Mouse (Mus musculus) embryonic fibroblast, embryonic 13.5 days (primary cell): ENCODE data around the gene Rere. TPM values are rescaled to one million over a fixed set of nuclear protein-coding genes. Genes with fewer than 3 reads are reported as not detected.

ENCODE experiments used
- H3K27ac ChIP-seq: 2 replicates; pipeline ENCODE4 v1.5.1; 2012; ENCODE audit warnings: low read length, control low read depth, inconsistent platforms; ENCODE audit not compliant: insufficient read depth
- H3K4me1 ChIP-seq: 2 replicates; pipeline ENCODE4 v1.6.1; 2011; ENCODE audit warnings: low read length; ENCODE audit not compliant: control insufficient read depth, insufficient read depth
- H3K4me3 ChIP-seq: 2 replicates; pipeline ENCODE4 v1.5.1; 2011; ENCODE audit warnings: mild to moderate bottlenecking, control low read depth, low read length; ENCODE audit not compliant: insufficient read depth
- CTCF ChIP-seq: IDR thresholded peaks from 2 replicates; pipeline ENCODE4 v1.5.1; 2011; ENCODE audit warnings: mild to moderate bottlenecking, control low read depth, low read length, moderate library complexity, borderline replicate concordance; ENCODE audit not compliant: insufficient read depth
- POLR2A ChIP-seq: IDR thresholded peaks from 2 replicates; pipeline ENCODE4 v1.6.1; 2011; ENCODE audit warnings: low read depth, mild to moderate bottlenecking, control low read depth, low read length, moderate library complexity
- polyA plus RNA-seq: library from polyadenylated mRNA; stranded (reverse); fragments of >200 nt; gene quantifications from 2 replicates; pipeline ENCODE4 v1.2.4, GENCODE M21; 2011; ENCODE audit warnings: low read depth; ENCODE audit not compliant: missing spikeins, insufficient read length

Gene Rere
- polyA plus RNA-seq, 1 experiment = 59.0 TPM

- H3K4me1 ChIP-seq = no peaks in the 10 kb centered on the region
- no peak overlapping the region for H3K4me3 ChIP-seq
- TF ChIP-seq POLR2A (no peak), CTCF (no peak)
- H3K27ac ChIP-seq = no peak overlapping the region
These were observed 152.6 kb downstream of the Rere start for GRCm38 (mm10) chr4:150433827-150434574.

- TF ChIP-seq POLR2A (no peak), CTCF (no peak)
These were observed 154.1 kb downstream of the Rere start for GRCm38 (mm10) chr4:150435590-150435989.

GRCm38 (mm10) chr4:150438621-150439020, 157.2 kb downstream of the Rere start:
- H3K27ac ChIP-seq = no peak overlapping the region
- no peak for TF ChIP-seq POLR2A
- no peak for TF ChIP-seq CTCF
- no peak overlapping the region for H3K4me3 ChIP-seq
- H3K4me1 ChIP-seq = no peaks in the 10 kb centered on the region

More at GRCm38 (mm10) chr4:150435590-150435989, 154.1 kb downstream of the Rere start:
- Histone ChIP-seq H3K27ac (no peak overlapping the region), H3K4me1 (no peaks in the 10 kb centered on the region), H3K4me3 (no peak overlapping the region)

GRCm38 (mm10) chr4:150441931-150442330, 160.5 kb downstream of the Rere start:
- no peak for TF ChIP-seq CTCF
- TF ChIP-seq POLR2A = no peak
- Histone ChIP-seq H3K27ac (no peak overlapping the region), H3K4me3 (no peak overlapping the region), H3K4me1 (peaks cover 2% of the 10 kb centered on the region; the same call in 1 of the 2 replicates)

GRCm38 (mm10) chr4:150444068-150444467, 162.6 kb downstream of the Rere start:
- Histone ChIP-seq H3K4me1 (peaks cover 2% of the 10 kb centered on the region; the same call in 1 of the 2 replicates), H3K4me3 (no peak overlapping the region), H3K27ac (no peak overlapping the region)
- no peak for TF ChIP-seq CTCF
- no peak for TF ChIP-seq POLR2A

- TF ChIP-seq CTCF = no peak
These were observed 165.2 kb downstream of the Rere start for GRCm38 (mm10) chr4:150446617-150447016.

GRCm38 (mm10) chr4:150447517-150447916, 166.1 kb downstream of the Rere start:
- H3K4me3 ChIP-seq = no peak overlapping the region
- TF ChIP-seq CTCF = no peak
- no peak for TF ChIP-seq POLR2A
- H3K4me1 ChIP-seq = peaks cover 2% of the 10 kb centered on the region; the same call in 1 of the 2 replicates

More at GRCm38 (mm10) chr4:150446617-150447016, 165.2 kb downstream of the Rere start:
- Histone ChIP-seq H3K27ac (no peak overlapping the region), H3K4me3 (no peak overlapping the region), H3K4me1 (peaks cover 2% of the 10 kb centered on the region; the same call in 1 of the 2 replicates)

GRCm38 (mm10) chr4:150448433-150448832, 167.0 kb downstream of the Rere start:
- Histone ChIP-seq H3K27ac (no peak overlapping the region), H3K4me1 (peaks cover 2% of the 10 kb centered on the region; the same call in 1 of the 2 replicates), H3K4me3 (no peak overlapping the region)
- TF ChIP-seq POLR2A = no peak
- no peak for TF ChIP-seq CTCF

More at GRCm38 (mm10) chr4:150447517-150447916, 166.1 kb downstream of the Rere start:
- no peak overlapping the region for H3K27ac ChIP-seq

GRCm38 (mm10) chr4:150450081-150450691, 168.7 kb downstream of the Rere start:
- no peak for TF ChIP-seq POLR2A
- no peak for TF ChIP-seq CTCF
- Histone ChIP-seq H3K4me1 (peaks cover 4% of the 10 kb centered on the region; the same call in 1 of the 2 replicates), H3K27ac (no peak overlapping the region), H3K4me3 (no peak overlapping the region)
